Mouse (Mus musculus) CH12.LX (cell line): ENCODE measurements around the gene Ptma.

ENCODE experiments used
- CTCF ChIP-seq, 2 experiments: IDR thresholded peaks in 1 of 2; conservative IDR thresholded peaks in 1 of 2; 2 replicates each; pipeline ENCODE4 v1.5.1; 2011 to 2012; ENCODE audit warnings: low read depth in 2 of 2, low read length in 2 of 2, improper control_type of control experiment in 1 of 2, inconsistent platforms in 1 of 2, mild to moderate bottlenecking in 1 of 2, moderate library complexity in 1 of 2
- UBTF ChIP-seq: IDR thresholded peaks from 2 replicates; pipeline ENCODE4 v1.6.1; 2012; ENCODE audit warnings: low read depth, mild to moderate bottlenecking, inconsistent platforms, low read length, improper control_type of control experiment, moderate library complexity

DNA sequence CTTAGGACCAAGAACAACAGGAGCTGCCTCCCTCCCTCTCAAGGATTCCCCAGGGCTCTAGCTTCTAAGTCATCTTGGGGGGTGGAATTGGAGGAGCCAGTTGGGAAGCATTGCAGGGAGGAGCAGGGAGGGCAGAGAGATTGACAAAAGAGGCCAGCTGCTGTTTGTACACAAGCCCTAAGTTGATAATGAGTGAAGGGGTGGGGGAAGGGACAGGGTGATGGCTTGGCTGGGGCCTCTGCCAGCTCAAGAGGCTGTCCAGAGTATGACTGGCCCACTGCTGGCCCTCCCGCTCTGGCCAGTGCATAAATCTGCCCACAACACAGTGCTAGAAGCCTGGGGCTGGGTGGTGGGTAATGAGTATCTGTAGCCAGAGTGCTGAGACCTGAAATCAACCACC, 21.1 kb upstream of the Ptma start:
- TF ChIP-seq CTCF (conservative IDR thresholded peaks at IDR 0.05 in 1 of 2, IDR thresholded peaks at IDR 0.05 in 1 of 2; ENCODE audit: low read depth in 2 of 2, low read length in 2 of 2) (no peak), UBTF (no peak)
